Comparison of ENCODE assay signal across 20 mouse cellular contexts in genomic region chr10:8007286-8007989, GRCm38 (mm10). TPM values are rescaled to one million over a fixed set of nuclear protein-coding genes. Genes with fewer than 3 reads are reported as not detected.
A peak's percentile ranks its signal among the peaks of the same experiment; 100 is the strongest.
DNase-seq lines count a peak whose midpoint lies in the region; ATAC-seq lines count a peak whose summit lies in the region.
"Had no signal": no experiment of that assay in that cellular context is flagged by ENCODE, and none has a peak within 500 bp of the region (broad histone marks: within the 10 kb centered on the region; RNA-seq: fewer than 3 reads in every experiment).

No protein-coding gene starts in this region.

- 0 out of 2 replicates have a peak, but pooled peaks have one; percentile 19 for ATAC-seq in midbrain, embryonic 12.5 days (ENCODE audit: low FRiP score, low read depth)
- ATAC-seq in midbrain, embryonic 13.5 days = no peak
- ATAC-seq: activated CD4-positive, CD25-positive, alpha-beta regulatory T cell, adult 4 months; forebrain, embryonic 13.5 days; inflammation-experienced regulatory T-cells, adult 6 months had no signal

- H3K4me1 ChIP-seq in midbrain, embryonic 12.5 days = peaks cover 8% of the 10 kb centered on the region; the same call in 1 of the 2 replicates
- peaks cover 5% of the 10 kb centered on the region for H3K4me1 ChIP-seq in midbrain, embryonic 13.5 days (replicated peaks)

- whole genome bisulfite sequencing in midbrain, embryonic 12.5 days = 28% methylated on average over 5 of the region's 5 CpGs
- WGBS in midbrain, embryonic 13.5 days = 23% methylated on average over 5 of the region's 5 CpGs

- no peak overlapping the region for H3K9ac ChIP-seq in midbrain, embryonic 12.5 days (replicated peaks)
- H3K9ac ChIP-seq in midbrain, embryonic 13.5 days (replicated peaks) = no peak overlapping the region
- H3K9ac ChIP-seq: forebrain, embryonic 13.5 days; heart, embryonic 13.5 days; limb, embryonic 13.5 days had no signal

- no peaks in the 10 kb centered on the region for H3K27me3 ChIP-seq in midbrain, embryonic 12.5 days
- no peaks in the 10 kb centered on the region for H3K27me3 ChIP-seq in midbrain, embryonic 13.5 days
- H3K27me3 ChIP-seq: forebrain, embryonic 13.5 days; heart, embryonic 13.5 days; limb, embryonic 13.5 days had no signal

- peak; percentile 46 for DNase-seq in Muller cell, postnatal 12 days (ENCODE audit: inconsistent ontology term)
- DNase-seq in induced T-regulatory cell, adult 2 months (ENCODE audit: low read depth) = peak; percentile 17
- DNase-seq in right cerebral cortex, adult 2 months (ENCODE audit: low spot score in 2 of 2) = no peak
- no peak for DNase-seq in spleen, adult 12 weeks (ENCODE audit: low spot score)
- no peak for DNase-seq in right cerebral cortex, postnatal 14 days
- DNase-seq: adrenal gland, postnatal 36 days; cerebellum, adult 8-10 months; heart, postnatal 4 days; kidney, adult 8-10 months; kidney, postnatal 36 days; layer of hippocampus, adult 9-11 months; lung, postnatal 4 days; right cerebral cortex, adult 18-20 months had no signal

- no peaks in the 10 kb centered on the region for H3K9me3 ChIP-seq in midbrain, embryonic 12.5 days
- H3K9me3 ChIP-seq in midbrain, embryonic 13.5 days = 0 out of 2 replicates have a peak, but pooled peaks cover 3% of the 10 kb centered on the region
- H3K9me3 ChIP-seq: forebrain, embryonic 13.5 days had no signal

- no peak overlapping the region for H3K27ac ChIP-seq in midbrain, embryonic 12.5 days (replicated peaks)
- H3K27ac ChIP-seq in midbrain, embryonic 13.5 days = no peak overlapping the region
- H3K27ac ChIP-seq: forebrain, embryonic 13.5 days; heart, embryonic 13.5 days; limb, embryonic 13.5 days had no signal

- H3K4me3 ChIP-seq in midbrain, embryonic 12.5 days = no peak overlapping the region
- no peak overlapping the region for H3K4me3 ChIP-seq in midbrain, embryonic 13.5 days (replicated peaks)
- H3K4me3 ChIP-seq: forebrain, embryonic 13.5 days; heart, embryonic 13.5 days; limb, embryonic 13.5 days had no signal

- no peak overlapping the region for H3K4me2 ChIP-seq in midbrain, embryonic 12.5 days (replicated peaks)
- no peak overlapping the region for H3K4me2 ChIP-seq in midbrain, embryonic 13.5 days (replicated peaks)
- H3K4me2 ChIP-seq: forebrain, embryonic 13.5 days; heart, embryonic 13.5 days; limb, embryonic 13.5 days had no signal

- no peaks in the 10 kb centered on the region for H3K36me3 ChIP-seq in midbrain, embryonic 12.5 days
- H3K36me3 ChIP-seq in midbrain, embryonic 13.5 days = no peaks in the 10 kb centered on the region
- H3K36me3 ChIP-seq: heart, embryonic 13.5 days; limb, embryonic 13.5 days had no signal

RNA-seq across cellular contexts. Expression of gene Tab2, which starts 51.4 kb away (rescaled TPM):
- polyA plus RNA-seq in midbrain, embryonic 12.5 days (2016; fragmentation: Nextera tagmentation; extraction: Ambion mirVana) = 20.2 and 21.5 TPM in 2 replicates
- polyA plus RNA-seq in midbrain, embryonic 13.5 days (2015; fragmentation: Nextera tagmentation; extraction: Ambion mirVana) = 15.4 and 16.9 TPM in 2 replicates

Comparison
In these comparisons a context has a peak if more than half of its experiments do, and no peak if none do; other contexts are left out.
1. DNase-seq: peak in Muller cell, postnatal 12 days (single experiment) and induced T-regulatory cell, adult 2 months (single experiment); none in right cerebral cortex, adult 2 months (0 of 2), spleen, adult 12 weeks (single experiment) and right cerebral cortex, postnatal 14 days (single experiment).